Mouse (Mus musculus) urinary bladder, adult 18-20 months (tissue): ENCODE data around the gene Icam4.

Source experiments
- DNase-seq, 2 experiments: peaks; one replicate each; pipeline ENCODE4 v3.0.0; 2022; ENCODE audit warnings: low spot score in 2 of 2, mixed read lengths in 2 of 2

Gene Icam4

GRCm38 (mm10) chr9:21011846-21012312, 17.3 kb upstream of the Icam4 start:
- DNase-seq: peak in 1 of 2 experiments; percentile 64

GRCm38 (mm10) chr9:21012368-21012767, 16.8 kb upstream of the Icam4 start:
- no peak for DNase-seq

- peak; percentile 63 to 68 for DNase-seq
Measured at GRCm38 (mm10) chr9:21014691-21015570, 14.2 kb upstream of the Icam4 start.

GRCm38 (mm10) chr9:21015571-21016130, 13.5 kb upstream of the Icam4 start, which contains the start of gene Icam1:
Icam1 (plus strand) TSS chr9:21015985.
- DNase-seq: peak; percentile 60

GRCm38 (mm10) chr9:21016331-21017176, 12.6 kb upstream of the Icam4 start:
- DNase-seq: no peak

GRCm38 (mm10) chr9:21017177-21017575, 12.0 kb upstream of the Icam4 start:
- DNase-seq: no peak

- DNase-seq: no peak
Measured at GRCm38 (mm10) chr9:21018600-21018999, 10.6 kb upstream of the Icam4 start.

- DNase-seq: no peak
Measured at GRCm38 (mm10) chr9:21021363-21021762, 7.8 kb upstream of the Icam4 start.

- DNase-seq: no peak
Measured at GRCm38 (mm10) chr9:21022288-21022687, 6.9 kb upstream of the Icam4 start.

- DNase-seq: no peak
Measured at GRCm38 (mm10) chr9:21022726-21023125, 6.4 kb upstream of the Icam4 start.

GRCm38 (mm10) chr9:21025258-21025810, 3.8 kb upstream of the Icam4 start:
- DNase-seq: peak in 1 of 2 experiments; percentile 62

GRCm38 (mm10) chr9:21026849-21027248, 2.3 kb upstream of the Icam4 start:
- no peak for DNase-seq

- DNase-seq: no peak
Measured at GRCm38 (mm10) chr9:21027774-21028290, 1.3 kb upstream of the Icam4 start.

GRCm38 (mm10) chr9:21028560-21029110, 538 bp upstream of the Icam4 start:
- DNase-seq: no peak

- no peak for DNase-seq
Measured at GRCm38 (mm10) chr9:21030055-21030600, 955 bp downstream of the Icam4 start.

GRCm38 (mm10) chr9:21030781-21031250, 1.6 kb downstream of the Icam4 start:
- DNase-seq: peak; percentile 65 to 82

GRCm38 (mm10) chr9:21031251-21031895, 2.2 kb downstream of the Icam4 start:
- peak in 1 of 2 experiments; percentile 55 for DNase-seq

GRCm38 (mm10) chr9:21031896-21032351, 2.8 kb downstream of the Icam4 start, which contains the start of gene Icam5:
Icam5 (plus strand) TSS chr9:21032073.
- DNase-seq: no peak

GRCm38 (mm10) chr9:21032491-21032890, 3.3 kb downstream of the Icam4 start:
- no peak for DNase-seq

GRCm38 (mm10) chr9:21033136-21033535, 4.0 kb downstream of the Icam4 start:
- peak; percentile 84 for DNase-seq
